Mouse (Mus musculus) left cerebral cortex, adult 9 months (tissue): ENCODE results near the gene Tll1.
"Not testable (repeated sequence)": the region's sequence is repeated elsewhere in the genome, so short reads cannot be mapped to it uniquely, and the experiment has no call there.

ENCODE experiments used
- DNase-seq, 2 experiments: peaks; one replicate each; pipeline ENCODE4 v3.0.0; 2022; ENCODE audit warnings: low spot score in 2 of 2

The Tll1 gene

GRCm38 (mm10) chr8:64059867-64060266, 146.2 kb downstream of the Tll1 start:
- DNase-seq = no peak

- DNase-seq = no peak
These were observed 148.5 kb downstream of the Tll1 start for GRCm38 (mm10) chr8:64057571-64057970.

- no peak for DNase-seq
These were observed 157.5 kb downstream of the Tll1 start for GRCm38 (mm10) chr8:64048556-64048955.

GRCm38 (mm10) chr8:64047963-64048505, 158.0 kb downstream of the Tll1 start:
- DNase-seq = no peak

GRCm38 (mm10) chr8:64041303-64041884, 164.7 kb downstream of the Tll1 start:
- no peak for DNase-seq

- DNase-seq = no peak
These were observed 175.2 kb downstream of the Tll1 start for GRCm38 (mm10) chr8:64030672-64031385.

GRCm38 (mm10) chr8:64030081-64030480, 176.0 kb downstream of the Tll1 start:
- DNase-seq = no peak

GRCm38 (mm10) chr8:64029525-64029924, 176.5 kb downstream of the Tll1 start:
- DNase-seq = no peak

- no peak for DNase-seq
These were observed 181.7 kb downstream of the Tll1 start for GRCm38 (mm10) chr8:64024359-64024758.

GRCm38 (mm10) chr8:64023579-64023978, 182.5 kb downstream of the Tll1 start:
- DNase-seq = no peak

GRCm38 (mm10) chr8:64023027-64023426, 183.0 kb downstream of the Tll1 start:
- DNase-seq = no peak

GRCm38 (mm10) chr8:63970612-63971391, 235.3 kb downstream of the Tll1 start:
- not testable (repeated sequence) for DNase-seq
